In the genomic region with DNA sequence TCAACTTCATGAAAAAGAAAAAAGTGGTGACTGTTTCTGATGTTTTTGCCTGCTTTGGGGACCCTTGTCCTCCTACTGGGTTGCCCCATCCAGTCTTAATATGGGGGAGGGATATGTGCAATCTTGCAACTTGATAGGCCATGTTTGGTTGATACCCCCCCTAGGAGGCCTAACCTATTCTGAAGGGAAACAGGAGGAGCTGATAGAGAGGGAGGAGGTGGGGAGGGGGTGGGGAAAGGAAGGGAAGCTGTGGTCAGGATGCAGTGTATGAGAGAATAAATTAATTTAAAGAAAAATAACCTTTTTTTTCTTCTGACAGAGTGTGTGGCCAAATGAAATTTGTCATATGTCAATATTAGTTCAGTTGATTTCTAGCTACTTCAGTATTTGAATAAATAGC, we compare ENCODE assay signal across 27 mouse cellular contexts. TPM values are rescaled to one million over a fixed set of nuclear protein-coding genes. Genes with fewer than 3 reads are reported as not detected.
DNase-seq lines count a peak whose midpoint lies in the region; ATAC-seq and TF ChIP-seq lines count a peak whose summit lies in the region.
"Had no signal": no experiment of that assay in that cellular context is flagged by ENCODE, and none has a peak within 500 bp of the region (broad histone marks: within the 10 kb centered on the region; RNA-seq: fewer than 3 reads in every experiment).

No protein-coding gene starts in this region.

- no peak for TF ChIP-seq POLR2A in thymus, adult 2 months (IDR thresholded peaks at IDR 0.05; ENCODE audit: control insufficient read depth, extremely low read depth, insufficient read depth, low read length, poor library complexity)

- no peaks in the 10 kb centered on the region for H3K4me1 ChIP-seq in midbrain, embryonic 11.5 days (ENCODE audit: control insufficient read depth, insufficient read depth, low read length)
- H3K4me1 ChIP-seq in midbrain, postnatal 0 days (ENCODE audit: insufficient read depth, low read length): no peaks in the 10 kb centered on the region
- H3K4me1 ChIP-seq in thymus, adult 2 months (replicated peaks; ENCODE audit: control insufficient read depth, insufficient read depth, low read length): 0 out of 2 replicates have a peak, but pooled peaks cover 1% of the 10 kb centered on the region

- H3K9me3 ChIP-seq in midbrain, embryonic 11.5 days (ENCODE audit: control insufficient read depth, low read length): no peaks in the 10 kb centered on the region
- no peaks in the 10 kb centered on the region for H3K9me3 ChIP-seq in midbrain, postnatal 0 days (ENCODE audit: low read length)
- H3K9me3 ChIP-seq: embryonic facial prominence, embryonic 12.5 days; embryonic facial prominence, embryonic 15.5 days; heart, embryonic 15.5 days had no signal

- no peak overlapping the region for H3K27ac ChIP-seq in midbrain, embryonic 11.5 days (ENCODE audit: low read depth, low read length)
- no peak overlapping the region for H3K27ac ChIP-seq in midbrain, postnatal 0 days (ENCODE audit: low read depth, low read length)
- no peak overlapping the region for H3K27ac ChIP-seq in thymus, adult 2 months (ENCODE audit: control insufficient read depth, insufficient read depth, low read length)
- H3K27ac ChIP-seq: embryonic facial prominence, embryonic 12.5 days; embryonic facial prominence, embryonic 15.5 days; gastrocnemius, adult 2 months; heart, embryonic 15.5 days; hindbrain, embryonic 14.5 days; hindbrain, postnatal 0 days had no signal

- peak; percentile 54 for DNase-seq in midbrain, embryonic 11.5 days (ENCODE audit: low spot score, missing footprints)
- DNase-seq in midbrain, postnatal 0 days (ENCODE audit: low spot score): no peak
- no peak for DNase-seq in thymus, adult 2 months
- DNase-seq: adrenal gland, adult 2 months; adrenal gland, postnatal 14 days; B cell, adult 2 months; cerebellum, adult 11-12 months; cerebellum, adult 8-10 months; cerebellum, postnatal 10 days; cerebellum, postnatal 36 days; forebrain, postnatal 0 days; gastrocnemius, adult 2 months; gastrocnemius, postnatal 14 days; heart, adult 18-20 months; heart, postnatal 10 days; heart, postnatal 36 days had no signal

- H3K4me3 ChIP-seq in midbrain, embryonic 11.5 days (ENCODE audit: low read depth, low read length): no peak overlapping the region
- H3K4me3 ChIP-seq in midbrain, postnatal 0 days (ENCODE audit: low read depth, low read length): no peak overlapping the region
- no peak overlapping the region for H3K4me3 ChIP-seq in thymus, adult 2 months (ENCODE audit: control insufficient read depth, insufficient read depth, low read length)
- H3K4me3 ChIP-seq: embryonic facial prominence, embryonic 12.5 days; embryonic facial prominence, embryonic 15.5 days; gastrocnemius, adult 2 months; heart, embryonic 12.5 days; heart, embryonic 15.5 days had no signal

- no peak overlapping the region for H3K9ac ChIP-seq in midbrain, embryonic 11.5 days (ENCODE audit: low read length)
- no peak overlapping the region for H3K9ac ChIP-seq in midbrain, postnatal 0 days (replicated peaks; ENCODE audit: low read length, poor library complexity, severe bottlenecking)
- H3K9ac ChIP-seq: embryonic facial prominence, embryonic 12.5 days; embryonic facial prominence, embryonic 15.5 days; forebrain, postnatal 0 days; heart, embryonic 12.5 days; heart, embryonic 15.5 days; hindbrain, embryonic 14.5 days had no signal

- H3K27me3 ChIP-seq in midbrain, embryonic 11.5 days (ENCODE audit: control insufficient read depth, insufficient read depth, low read length): no peaks in the 10 kb centered on the region
- H3K27me3 ChIP-seq in midbrain, postnatal 0 days (ENCODE audit: insufficient read depth, low read length): no peaks in the 10 kb centered on the region
- no peaks in the 10 kb centered on the region for H3K27me3 ChIP-seq in thymus, adult 2 months (ENCODE audit: control insufficient read depth, insufficient read depth, low read length)
- H3K27me3 ChIP-seq: embryonic facial prominence, embryonic 12.5 days; embryonic facial prominence, embryonic 15.5 days; heart, embryonic 12.5 days; heart, embryonic 15.5 days had no signal

- no peaks in the 10 kb centered on the region for H3K36me3 ChIP-seq in midbrain, embryonic 11.5 days (ENCODE audit: control insufficient read depth, insufficient read depth, low read length)
- H3K36me3 ChIP-seq in midbrain, postnatal 0 days (ENCODE audit: insufficient read depth, low read length): no peaks in the 10 kb centered on the region
- H3K36me3 ChIP-seq in thymus, adult 2 months (ENCODE audit: control insufficient read depth, insufficient read depth, low read length): no peaks in the 10 kb centered on the region
- H3K36me3 ChIP-seq: embryonic facial prominence, embryonic 12.5 days; embryonic facial prominence, embryonic 15.5 days; heart, embryonic 12.5 days; heart, embryonic 15.5 days had no signal

- ATAC-seq in midbrain, embryonic 11.5 days (ENCODE audit: low FRiP score): no peak
- ATAC-seq in midbrain, postnatal 0 days (ENCODE audit: low FRiP score): no peak
- peak; percentile 50 for ATAC-seq in common myeloid progenitor, adult 5-6 weeks (replicated peaks; ENCODE audit: low read depth, poor library complexity, severe bottlenecking)
- ATAC-seq in inflammation-experienced regulatory T-cells, adult 6 months: peak; percentile 68
- no peak for ATAC-seq in megakaryocyte-erythroid progenitor cell, adult 5-6 weeks (replicated peaks; ENCODE audit: low FRiP score, low TSS enrichment, poor library complexity, severe bottlenecking)
- ATAC-seq: forebrain, embryonic 14.5 days; forebrain, postnatal 0 days; hindbrain, postnatal 0 days; intestine, postnatal 0 days had no signal

- no peak overlapping the region for H3K4me2 ChIP-seq in midbrain, embryonic 11.5 days
- no peak overlapping the region for H3K4me2 ChIP-seq in midbrain, postnatal 0 days (ENCODE audit: low read depth, low read length, poor library complexity, severe bottlenecking)
- H3K4me2 ChIP-seq: embryonic facial prominence, embryonic 12.5 days; embryonic facial prominence, embryonic 15.5 days; heart, embryonic 12.5 days; heart, embryonic 15.5 days; hindbrain, embryonic 14.5 days had no signal

- TF ChIP-seq CTCF in midbrain, postnatal 0 days (IDR thresholded peaks at IDR 0.05): no peak
- no peak for TF ChIP-seq CTCF in thymus, adult 2 months (IDR thresholded peaks at IDR 0.05; ENCODE audit: borderline replicate concordance, control insufficient read depth, extremely low read depth, insufficient read depth, low read length, poor library complexity)

RNA-seq across cellular contexts. Expression of a gene that starts 51.8 kb away (rescaled TPM):
- 78.6 and 82.4 TPM in 2 replicates for polyA plus RNA-seq in midbrain, embryonic 11.5 days (2014; fragmentation: Nextera tagmentation; extraction: Ambion mirVana)
- total RNA-seq in midbrain, postnatal 0 days (2014; rRNA removed): 71.7 and 83.9 TPM in 2 replicates
- polyA plus RNA-seq in midbrain, postnatal 0 days (2015; fragmentation: Nextera tagmentation; extraction: Ambion mirVana): 52.0 and 54.3 TPM in 2 replicates
- 147 and 172 TPM in 2 replicates for total RNA-seq in common myeloid progenitor, adult 5-6 weeks (2017)
- 100 to 1,000 TPM; 251 to 307 (median 255) TPM for polyA plus RNA-seq in inflammation-experienced regulatory T-cells, adult 6 months (2017; shearing (Covaris generic))
- 64.2 and 92.2 TPM in 2 replicates for total RNA-seq in megakaryocyte-erythroid progenitor cell, adult 5-6 weeks (2014; fragmentation: Nextera tagmentation)
- total RNA-seq in megakaryocyte-erythroid progenitor cell, adult 5-6 weeks (2017): 131 and 151 TPM in 2 replicates
- 28.2 and 29.2 TPM in 2 replicates for polyA plus RNA-seq in thymus, adult 2 months (2012; rRNA removed)

Comparison
In these comparisons a context has a peak if more than half of its experiments do, and no peak if none do; other contexts are left out.
1. ATAC-seq: peak in common myeloid progenitor, adult 5-6 weeks (single experiment) and inflammation-experienced regulatory T-cells, adult 6 months (single experiment); none in midbrain, embryonic 11.5 days (single experiment), midbrain, postnatal 0 days (single experiment) and megakaryocyte-erythroid progenitor cell, adult 5-6 weeks (single experiment).